Mouse (Mus musculus): ENCODE results near the gene Ldhc.

DNA sequence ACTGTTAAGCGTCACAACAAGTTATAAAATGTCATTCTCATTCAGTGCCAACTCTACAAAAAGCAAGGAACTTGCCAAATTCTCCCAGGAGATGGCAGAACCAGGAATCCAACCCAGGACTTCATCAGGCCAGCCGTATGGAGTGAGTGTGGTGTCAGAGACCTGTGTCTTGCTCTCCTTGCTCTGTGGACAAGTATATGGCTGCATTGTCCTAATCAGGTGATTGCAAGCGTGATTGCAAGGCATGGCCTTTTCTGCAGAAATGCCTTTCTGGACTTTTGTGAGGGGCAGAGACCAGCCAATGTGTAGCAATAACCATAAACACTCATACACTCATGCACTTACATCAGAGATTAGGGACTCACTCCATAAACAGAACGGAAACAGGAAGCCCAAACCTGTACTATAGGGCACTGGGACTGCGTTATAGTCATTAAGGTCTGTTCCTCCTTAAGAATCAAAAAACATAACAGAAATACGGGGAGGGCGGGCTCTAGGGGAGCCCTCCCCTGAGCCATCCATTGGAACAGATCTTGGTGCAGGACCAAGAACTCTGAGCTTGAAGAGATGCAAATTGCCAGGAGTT is 27.2 kb upstream of the Ldhc start:
- no peak for TF ChIP-seq CTCF (conservative IDR thresholded peaks at IDR 0.05; ENCODE audit: insufficient read depth, insufficient read length, low read depth, low read length)
- no peak for TF ChIP-seq POLR2A (IDR thresholded peaks at IDR 0.05; ENCODE audit: low read depth, low read length)
